Comparison of ENCODE assay signal across 11 mouse cellular contexts in genomic region chr6:100341305-100342290, GRCm38 (mm10). TPM values are rescaled to one million over a fixed set of nuclear protein-coding genes. Genes with fewer than 3 reads are reported as not detected.
A peak's percentile ranks its signal among the peaks of the same experiment; 100 is the strongest.
DNase-seq lines count a peak whose midpoint lies in the region; ATAC-seq and TF ChIP-seq lines count a peak whose summit lies in the region.
"Had no signal": no experiment of that assay in that cellular context is flagged by ENCODE, and none has a peak within 500 bp of the region (broad histone marks: within the 10 kb centered on the region; RNA-seq: fewer than 3 reads in every experiment).

No protein-coding gene starts in this region.

- intact Hi-C loops in heart, postnatal 10 days (cut with DNase I) = no loop called here

- TF ChIP-seq RAD21 in MEL (IDR thresholded peaks at IDR 0.05; ENCODE audit: low read depth, low read length) = no peak

- no peak overlapping the region for H3K27ac ChIP-seq in midbrain, embryonic 11.5 days (ENCODE audit: low read depth, low read length)
- H3K27ac ChIP-seq in midbrain, embryonic 15.5 days = no peak overlapping the region
- H3K27ac ChIP-seq in MEL (ENCODE audit: control insufficient read depth, low read depth, low read length) = no peak overlapping the region
- H3K27ac ChIP-seq in heart, embryonic 12.5 days (ENCODE audit: poor library complexity, severe bottlenecking) = no peak overlapping the region
- H3K27ac ChIP-seq: limb, embryonic 15.5 days had no signal

- no peaks in the 10 kb centered on the region for H3K9me3 ChIP-seq in midbrain, embryonic 11.5 days (ENCODE audit: control insufficient read depth, low read length)
- no peaks in the 10 kb centered on the region for H3K9me3 ChIP-seq in midbrain, embryonic 15.5 days
- no peaks in the 10 kb centered on the region for H3K9me3 ChIP-seq in MEL (replicated peaks; ENCODE audit: insufficient read depth, low read length)
- H3K9me3 ChIP-seq in heart, embryonic 12.5 days (replicated peaks) = no peaks in the 10 kb centered on the region
- H3K9me3 ChIP-seq: limb, embryonic 15.5 days had no signal

- H3K4me3 ChIP-seq in midbrain, embryonic 11.5 days (ENCODE audit: low read depth, low read length) = no peak overlapping the region
- no peak overlapping the region for H3K4me3 ChIP-seq in midbrain, embryonic 15.5 days
- H3K4me3 ChIP-seq in MEL (ENCODE audit: control insufficient read depth in 1 of 2, insufficient read depth in 1 of 2, low read depth in 2 of 2, low read length in 2 of 2) = no peak overlapping the region
- H3K4me3 ChIP-seq in heart, embryonic 12.5 days = no peak overlapping the region
- H3K4me3 ChIP-seq: limb, embryonic 15.5 days had no signal

- TF ChIP-seq POLR2A in MEL (IDR thresholded peaks at IDR 0.05; ENCODE audit: control insufficient read depth in 1 of 2, insufficient read depth in 1 of 2, low read depth in 1 of 2, low read length in 2 of 2, poor library complexity in 1 of 2) = no peak

- peaks cover 28% of the 10 kb centered on the region for H3K27me3 ChIP-seq in midbrain, embryonic 11.5 days (ENCODE audit: control insufficient read depth, insufficient read depth, low read length)
- peaks cover 9% of the 10 kb centered on the region for H3K27me3 ChIP-seq in midbrain, embryonic 15.5 days (replicated peaks)
- H3K27me3 ChIP-seq in MEL (ENCODE audit: control insufficient read depth in 1 of 2, insufficient read depth in 2 of 2, low read length in 2 of 2) = no peaks in the 10 kb centered on the region
- peaks cover 25% of the 10 kb centered on the region for H3K27me3 ChIP-seq in heart, embryonic 12.5 days (replicated peaks)

- H3K4me2 ChIP-seq in midbrain, embryonic 11.5 days = no peak overlapping the region
- no peak overlapping the region for H3K4me2 ChIP-seq in midbrain, embryonic 15.5 days
- no peak overlapping the region for H3K4me2 ChIP-seq in heart, embryonic 12.5 days
- H3K4me2 ChIP-seq: heart, embryonic 11.5 days; limb, embryonic 15.5 days had no signal

- no peak overlapping the region for H3K9ac ChIP-seq in midbrain, embryonic 11.5 days (ENCODE audit: low read length)
- H3K9ac ChIP-seq in midbrain, embryonic 15.5 days = no peak overlapping the region
- no peak overlapping the region for H3K9ac ChIP-seq in MEL (ENCODE audit: control insufficient read depth, low read depth, low read length, poor library complexity, severe bottlenecking)
- H3K9ac ChIP-seq in heart, embryonic 12.5 days = no peak overlapping the region
- H3K9ac ChIP-seq: limb, embryonic 15.5 days had no signal

- WGBS in midbrain, embryonic 11.5 days = 68% methylated on average over 13 of the region's 13 CpGs
- WGBS in midbrain, embryonic 15.5 days = 56% methylated on average over 13 of the region's 13 CpGs
- 55% methylated on average over 13 of the region's 13 CpGs for WGBS in heart, embryonic 12.5 days

- no peak for TF ChIP-seq CTCF in MEL (IDR thresholded peaks at IDR 0.05 in 2 of 3, conservative IDR thresholded peaks at IDR 0.05 in 1 of 3; ENCODE audit: control insufficient read depth in 1 of 3, insufficient read depth in 1 of 3, low read depth in 2 of 3, low read length in 3 of 3, poor library complexity in 1 of 3, severe bottlenecking in 1 of 3)

- DNase-seq in midbrain, embryonic 11.5 days (ENCODE audit: low spot score, missing footprints) = peak; percentile 64
- DNase-seq in MEL (ENCODE audit: low read depth, low spot score) = peak; percentile 7
- peak; percentile 42 for DNase-seq in c-Kit-positive CD71-negative TER-119-negative erythroid progenitor cells, embryonic 14.5 days (ENCODE audit: low read depth)
- DNase-seq in heart, postnatal 10 days = no peak
- DNase-seq: lung, postnatal 36 days had no signal

- no peak for TF ChIP-seq EP300 in MEL (IDR thresholded peaks at IDR 0.05; ENCODE audit: low read depth in 1 of 2, low read length in 2 of 2)

- no peaks in the 10 kb centered on the region for H3K36me3 ChIP-seq in midbrain, embryonic 11.5 days (ENCODE audit: control insufficient read depth, insufficient read depth, low read length)
- H3K36me3 ChIP-seq in midbrain, embryonic 15.5 days (replicated peaks) = no peaks in the 10 kb centered on the region
- H3K36me3 ChIP-seq in MEL (ENCODE audit: control insufficient read depth in 1 of 2, insufficient read depth in 2 of 2, low read length in 2 of 2) = no peaks in the 10 kb centered on the region
- H3K36me3 ChIP-seq in heart, embryonic 12.5 days = no peaks in the 10 kb centered on the region
- H3K36me3 ChIP-seq: limb, embryonic 15.5 days had no signal

- ATAC-seq in midbrain, embryonic 11.5 days (ENCODE audit: low FRiP score) = no peak
- ATAC-seq in midbrain, embryonic 15.5 days (replicated peaks) = no peak
- peak; percentile 40; the same call in 1 of the 2 replicates for ATAC-seq in neutrophil, adult 5-6 weeks (ENCODE audit: extremely low read depth, insufficient number of reproducible peaks, low FRiP score, poor library complexity, severe bottlenecking)
- no peak for ATAC-seq in heart, embryonic 12.5 days (ENCODE audit: insufficient number of reproducible peaks, low FRiP score)
- ATAC-seq: inflammation-experienced regulatory T-cells, adult 6 months had no signal

- peaks cover 5% of the 10 kb centered on the region for H3K4me1 ChIP-seq in midbrain, embryonic 11.5 days (ENCODE audit: control insufficient read depth, insufficient read depth, low read length)
- H3K4me1 ChIP-seq in midbrain, embryonic 15.5 days = peaks cover 6% of the 10 kb centered on the region; the same call in 1 of the 2 replicates
- no peaks in the 10 kb centered on the region for H3K4me1 ChIP-seq in MEL (ENCODE audit: control insufficient read depth in 1 of 2, insufficient read depth in 2 of 2, low read length in 2 of 2)
- peaks cover 5% of the 10 kb centered on the region for H3K4me1 ChIP-seq in heart, embryonic 12.5 days (replicated peaks)

- no peaks in the 10 kb centered on the region for H3K79me2 ChIP-seq in MEL (ENCODE audit: control insufficient read depth, insufficient read depth, low read length, poor library complexity)

TF ChIP-seq in MEL, 35 proteins besides CTCF, POLR2A, EP300 and RAD21:
- TF ChIP-seq ELF1 (IDR thresholded peaks at IDR 0.05; ENCODE audit: low read depth, low read length) (no peak), GABPA (IDR thresholded peaks at IDR 0.05; ENCODE audit: low read depth, low read length) (no peak), USF2 (IDR thresholded peaks at IDR 0.05; ENCODE audit: borderline replicate concordance in 1 of 2, insufficient read depth in 1 of 2, low read depth in 1 of 2, low read length in 2 of 2) (no peak), NELFE (IDR thresholded peaks at IDR 0.05; ENCODE audit: low read depth, low read length) (no peak), MXI1 (IDR thresholded peaks at IDR 0.05; ENCODE audit: low read depth, low read length) (no peak), MAX (IDR thresholded peaks at IDR 0.05; ENCODE audit: low read length) (no peak)

RNA-seq across cellular contexts. Expression of gene Rybp, which starts 54.3 kb away (rescaled TPM):
- polyA plus RNA-seq in midbrain, embryonic 11.5 days (2014; fragmentation: Nextera tagmentation; extraction: Ambion mirVana) = 10.0 and 10.3 TPM in 2 replicates
- polyA plus RNA-seq in midbrain, embryonic 15.5 days (2015; fragmentation: Nextera tagmentation; extraction: Ambion mirVana) = 23.4 and 27.3 TPM in 2 replicates
- total RNA-seq in MEL (2012; rRNA removed) = 0.08 and 0.16 TPM in 2 replicates
- polyA plus RNA-seq in MEL (2012; ENCODE audit: insufficient read depth in 1 of 2, insufficient read length in 2 of 2, low read depth in 1 of 2, low replicate concordance in 2 of 2, missing spikeins in 1 of 2) = 1 to 10 TPM in 1 of 2 experiments, not detected in 1; 3.8 TPM
- 46.5 and 71.1 TPM in 2 replicates for total RNA-seq in neutrophil, adult 5-6 weeks (2017)
- total RNA-seq in heart, postnatal 10 days (2021) = 10 to 100 TPM; 16.8 to 24.9 TPM
- 17.1 and 18.0 TPM in 2 replicates for polyA plus RNA-seq in heart, embryonic 12.5 days (2016; fragmentation: Nextera tagmentation; extraction: Ambion mirVana)

Comparison
In these comparisons a context has a peak if more than half of its experiments do, and no peak if none do; other contexts are left out.
1. DNase-seq: peak in midbrain, embryonic 11.5 days (single experiment), MEL (single experiment) and c-Kit-positive CD71-negative TER-119-negative erythroid progenitor cells, embryonic 14.5 days (single experiment); none in heart, postnatal 10 days (0 of 2).